12 mouse cellular contexts compared by ENCODE assay signal in the genomic region with DNA sequence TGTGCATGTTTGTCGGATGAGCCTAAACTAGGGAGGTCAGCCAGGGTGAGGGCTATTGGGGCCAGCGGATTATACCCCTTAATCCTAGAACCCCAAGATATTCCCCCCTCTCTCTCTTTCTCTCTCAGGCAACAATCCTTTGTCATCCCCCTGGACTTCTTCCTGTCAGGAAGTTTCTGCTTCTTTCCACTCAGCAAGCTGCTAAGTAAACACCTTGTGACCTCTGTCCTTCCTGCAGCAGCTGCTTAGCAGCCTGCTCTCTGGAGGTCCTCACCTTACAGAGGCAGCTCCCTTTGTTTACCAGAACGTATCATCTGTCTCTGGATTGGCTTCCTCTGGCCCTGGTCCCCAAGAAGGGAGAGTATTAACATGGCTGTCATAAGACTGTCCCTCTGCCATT. TPM values are rescaled to one million over a fixed set of nuclear protein-coding genes. Genes with fewer than 3 reads are reported as not detected.
A peak's percentile ranks its signal among the peaks of the same experiment; 100 is the strongest.
DNase-seq lines count a peak whose midpoint lies in the region; ATAC-seq lines count a peak whose summit lies in the region.
"Had no signal": no experiment of that assay in that cellular context is flagged by ENCODE, and none has a peak within 500 bp of the region (broad histone marks: within the 10 kb centered on the region; RNA-seq: fewer than 3 reads in every experiment).

No protein-coding gene starts in this region.

- no peak overlapping the region for H3K9ac ChIP-seq in heart, embryonic 11.5 days (ENCODE audit: low read depth, low read length)
- H3K9ac ChIP-seq in kidney, embryonic 16.5 days (replicated peaks; ENCODE audit: low read length): no peak overlapping the region
- H3K9ac ChIP-seq in limb, embryonic 13.5 days: 0 out of 2 replicates have a peak overlapping the region, but pooled peaks have one; percentile 36
- H3K9ac ChIP-seq: liver, embryonic 12.5 days had no signal

- H3K4me1 ChIP-seq in heart, embryonic 11.5 days (ENCODE audit: control insufficient read depth, insufficient read depth, low read length): no peaks in the 10 kb centered on the region
- peaks cover 25% of the 10 kb centered on the region for H3K4me1 ChIP-seq in kidney, embryonic 16.5 days (ENCODE audit: insufficient read depth, low read length)
- H3K4me1 ChIP-seq in limb, embryonic 13.5 days: peaks cover 33% of the 10 kb centered on the region

- H3K27ac ChIP-seq in heart, embryonic 11.5 days (ENCODE audit: low read depth, low read length): no peak overlapping the region
- no peak overlapping the region for H3K27ac ChIP-seq in kidney, embryonic 16.5 days (ENCODE audit: low read length)
- no peak overlapping the region for H3K27ac ChIP-seq in limb, embryonic 13.5 days
- H3K27ac ChIP-seq: liver, embryonic 12.5 days had no signal

- H3K9me3 ChIP-seq in heart, embryonic 11.5 days (replicated peaks; ENCODE audit: control insufficient read depth, low read length): no peaks in the 10 kb centered on the region
- no peaks in the 10 kb centered on the region for H3K9me3 ChIP-seq in kidney, embryonic 16.5 days (ENCODE audit: low read length)
- H3K9me3 ChIP-seq in limb, embryonic 13.5 days: no peaks in the 10 kb centered on the region
- H3K9me3 ChIP-seq: G1E; liver, embryonic 12.5 days had no signal

- H3K27me3 ChIP-seq in heart, embryonic 11.5 days (ENCODE audit: control insufficient read depth, insufficient read depth, low read length): no peaks in the 10 kb centered on the region
- no peaks in the 10 kb centered on the region for H3K27me3 ChIP-seq in kidney, embryonic 16.5 days (ENCODE audit: insufficient read depth, low read length)
- no peaks in the 10 kb centered on the region for H3K27me3 ChIP-seq in limb, embryonic 13.5 days

- H3K4me2 ChIP-seq in heart, embryonic 11.5 days: no peak overlapping the region
- H3K4me2 ChIP-seq in kidney, embryonic 16.5 days (replicated peaks; ENCODE audit: low read depth, low read length): no peak overlapping the region
- H3K4me2 ChIP-seq in limb, embryonic 13.5 days (replicated peaks): no peak overlapping the region
- H3K4me2 ChIP-seq: liver, embryonic 12.5 days had no signal

- DNase-seq in heart, adult 11 months: peak; percentile 93
- DNase-seq in kidney, adult 9 months: no peak
- DNase-seq in embryo, embryonic 9.5 days (ENCODE audit: extremely low spot score): peak; percentile 37
- no peak for DNase-seq in adrenal gland, postnatal 25 days
- DNase-seq in layer of hippocampus, postnatal 36 days: no peak
- DNase-seq: cerebellum, adult 2 months; thymus, adult 2 months had no signal

- no peaks in the 10 kb centered on the region for H3K36me3 ChIP-seq in heart, embryonic 11.5 days (ENCODE audit: control insufficient read depth, insufficient read depth, low read length)
- no peaks in the 10 kb centered on the region for H3K36me3 ChIP-seq in kidney, embryonic 16.5 days (ENCODE audit: insufficient read depth, low read length)
- no peaks in the 10 kb centered on the region for H3K36me3 ChIP-seq in limb, embryonic 13.5 days
- H3K36me3 ChIP-seq: G1E; liver, embryonic 12.5 days had no signal

- WGBS in heart, embryonic 11.5 days (ENCODE audit: insufficient replicate concordance): 32% methylated on average over 3 of the region's 3 CpGs
- WGBS in kidney, embryonic 16.5 days: 37% methylated on average over 3 of the region's 3 CpGs
- whole genome bisulfite sequencing in limb, embryonic 13.5 days: 47% methylated on average over 3 of the region's 3 CpGs

- no peak for ATAC-seq in heart, embryonic 11.5 days (replicated peaks; ENCODE audit: insufficient number of reproducible peaks, low FRiP score, low TSS enrichment)
- peak; percentile 24; the same call in 1 of the 2 replicates for ATAC-seq in kidney, embryonic 16.5 days (ENCODE audit: low FRiP score, low TSS enrichment)
- no peak for ATAC-seq in limb, embryonic 13.5 days (ENCODE audit: low FRiP score, low read depth)
- ATAC-seq: liver, embryonic 12.5 days had no signal

- H3K4me3 ChIP-seq in heart, embryonic 11.5 days (ENCODE audit: low read depth, low read length): no peak overlapping the region
- H3K4me3 ChIP-seq in kidney, embryonic 16.5 days (ENCODE audit: low read length): no peak overlapping the region
- no peak overlapping the region for H3K4me3 ChIP-seq in limb, embryonic 13.5 days
- H3K4me3 ChIP-seq: liver, embryonic 12.5 days had no signal

RNA-seq across cellular contexts. Expression of gene Zfp90, which starts 10.3 kb away (rescaled TPM):
- 13.2 and 16.8 TPM in 2 replicates for polyA plus RNA-seq in heart, embryonic 11.5 days (2014; fragmentation: Nextera tagmentation; extraction: Ambion mirVana)
- polyA plus RNA-seq in kidney, embryonic 16.5 days (2015; fragmentation: Nextera tagmentation; extraction: Ambion mirVana): 19.3 and 19.8 TPM in 2 replicates
- polyA plus RNA-seq in limb, embryonic 13.5 days (2015; fragmentation: Nextera tagmentation; extraction: Ambion mirVana): 31.2 and 31.8 TPM in 2 replicates
- total RNA-seq in adrenal gland, postnatal 25 days (2021): 5.6 and 8.3 TPM in 2 replicates
- total RNA-seq in layer of hippocampus, postnatal 36 days (2021): 10 to 100 TPM; 12.6 to 14.0 TPM
- polyA plus RNA-seq: G1E had no signal

Comparison
In these comparisons a context has a peak if more than half of its experiments do, and no peak if none do; other contexts are left out.
1. DNase-seq: peak in heart, adult 11 months (single experiment) and embryo, embryonic 9.5 days (single experiment); none in kidney, adult 9 months (single experiment), adrenal gland, postnatal 25 days (single experiment) and layer of hippocampus, postnatal 36 days (0 of 2).